Mouse (Mus musculus): ENCODE results near the gene Nat8l.

GRCm38 (mm10) chr5:33994671-33995625 lies 836 bp upstream of the Nat8l start:
- TF ChIP-seq CTCF (IDR thresholded peaks at IDR 0.05; ENCODE audit: extremely low read depth, insufficient read length, insufficient replicate concordance, low read depth, low read length) (peak; percentile 29; the same call in 1 of the 2 replicates), POLR2A (IDR thresholded peaks at IDR 0.05; ENCODE audit: low read depth, low read length) (no peak)
